Mouse (Mus musculus) megakaryocyte, embryonic 14.5 days (primary cell): ENCODE data around the gene Tcea3.

Experiments
- FLI1 ChIP-seq: IDR thresholded peaks from 2 replicates; pipeline ENCODE4 v1.6.1; 2012; ENCODE audit warnings: low read length, inconsistent platforms, mixed read lengths
- GATA1 ChIP-seq: IDR thresholded peaks from 3 replicates; pipeline ENCODE4 v1.6.1; 2012; ENCODE audit warnings: mixed read lengths, low read length, inconsistent platforms, borderline replicate concordance

DNA sequence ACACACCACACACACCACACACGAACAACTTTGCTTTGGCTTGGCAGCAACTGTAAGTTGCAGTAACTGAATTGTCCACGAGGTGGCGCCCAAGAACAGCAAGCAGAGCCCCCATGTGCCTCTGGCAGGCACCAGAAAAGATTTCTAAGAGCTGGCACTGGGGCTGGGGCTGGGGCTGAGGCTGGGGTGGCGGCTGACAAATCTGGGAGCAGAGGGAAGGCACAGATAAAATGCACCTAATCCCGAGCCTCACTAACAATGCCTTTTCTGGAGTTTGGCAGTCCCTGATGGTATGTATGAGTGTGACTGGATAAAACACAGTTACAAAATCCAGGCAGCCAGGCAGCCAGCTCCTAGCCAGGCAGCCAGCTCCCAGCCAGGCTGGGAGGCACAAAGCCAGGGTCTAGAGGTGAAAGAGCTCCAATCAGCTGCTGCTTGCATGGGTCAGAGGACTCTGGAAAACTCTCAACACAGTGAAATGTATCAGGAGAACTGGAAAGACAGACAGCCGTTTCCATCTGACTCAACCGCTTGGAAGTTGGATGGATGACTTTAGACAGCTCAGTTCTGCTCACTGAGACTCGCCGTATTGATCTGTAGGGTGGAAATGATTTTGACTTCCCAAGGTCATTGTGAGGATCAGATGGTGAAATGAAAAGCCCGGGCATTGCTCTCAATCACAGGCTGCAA is 13.1 kb downstream of the Tcea3 start:
- TF ChIP-seq FLI1 (no peak), GATA1 (no peak)
